In the genomic region with DNA sequence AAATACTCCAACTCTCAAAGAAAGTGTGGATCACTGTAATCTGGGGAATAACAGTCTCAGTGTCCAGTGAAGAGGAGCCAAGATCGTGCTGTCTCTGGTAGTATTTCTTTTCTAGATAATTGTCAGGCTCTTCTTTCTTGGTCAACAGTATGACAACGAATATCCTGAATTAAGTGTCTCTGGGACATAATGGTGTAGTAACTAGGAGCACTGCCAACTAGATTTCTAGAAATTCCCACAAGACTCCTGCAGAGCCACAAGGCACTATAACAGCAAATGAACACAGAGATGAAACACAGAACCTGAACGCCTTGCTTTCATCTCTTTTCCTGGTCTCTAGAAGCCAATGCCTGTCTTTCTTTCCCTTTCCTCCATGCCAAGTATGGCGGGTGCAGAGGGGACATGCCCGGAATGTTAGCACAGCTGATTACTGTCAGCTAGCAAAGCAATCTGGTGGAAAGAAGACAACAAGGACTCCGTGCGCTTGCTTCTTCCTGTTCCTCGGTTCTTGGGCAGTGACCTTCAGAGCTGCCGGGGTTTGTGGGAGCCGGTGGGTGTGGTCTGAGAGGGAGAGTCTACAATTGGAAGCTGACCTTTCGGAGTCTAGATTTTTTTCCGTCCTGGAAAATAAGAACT, we compare ENCODE assay signal across 8 mouse cellular contexts.
DNase-seq lines count a peak whose midpoint lies in the region; ATAC-seq and TF ChIP-seq lines count a peak whose summit lies in the region.

No protein-coding gene starts in this region.

- H3K9me3 ChIP-seq in embryonic facial prominence, embryonic 12.5 days: no peaks in the 10 kb centered on the region
- H3K9me3 ChIP-seq in heart, embryonic 14.5 days (ENCODE audit: control insufficient read depth, low read length): no peaks in the 10 kb centered on the region
- no peaks in the 10 kb centered on the region for H3K9me3 ChIP-seq in kidney, embryonic 16.5 days (ENCODE audit: low read length)
- H3K9me3 ChIP-seq in lung, postnatal 0 days (ENCODE audit: low read length): no peaks in the 10 kb centered on the region

- no peak for TF ChIP-seq CTCF in lung, postnatal 0 days (IDR thresholded peaks at IDR 0.05)

- H3K4me1 ChIP-seq in embryonic facial prominence, embryonic 12.5 days: peaks cover 11% of the 10 kb centered on the region
- peaks cover 4 to 13% of the 10 kb centered on the region in 2 experiments for H3K4me1 ChIP-seq in heart, embryonic 14.5 days (ENCODE audit: control insufficient read depth in 2 of 2, insufficient read depth in 2 of 2, low read length in 2 of 2)
- peaks cover 39% of the 10 kb centered on the region for H3K4me1 ChIP-seq in kidney, embryonic 16.5 days (ENCODE audit: insufficient read depth, low read length)
- H3K4me1 ChIP-seq in lung, postnatal 0 days (ENCODE audit: insufficient read depth, low read depth, low read length): peaks cover 9% of the 10 kb centered on the region

- peak overlapping the region; percentile 81 for H3K27ac ChIP-seq in embryonic facial prominence, embryonic 12.5 days
- H3K27ac ChIP-seq in heart, embryonic 14.5 days (replicated peaks in 1 of 2; ENCODE audit: control insufficient read depth in 1 of 2, insufficient read depth in 1 of 2, low read depth in 2 of 2, low read length in 2 of 2): peak overlapping the region; percentile 28 to 45; a peak in 3 of 4 replicates
- H3K27ac ChIP-seq in kidney, embryonic 16.5 days (ENCODE audit: low read length): peak overlapping the region; percentile 96
- peak overlapping the region; percentile 61 for H3K27ac ChIP-seq in lung, postnatal 0 days (ENCODE audit: low read length)

- no peaks in the 10 kb centered on the region for H3K27me3 ChIP-seq in embryonic facial prominence, embryonic 12.5 days
- H3K27me3 ChIP-seq in heart, embryonic 14.5 days (ENCODE audit: control insufficient read depth, insufficient read depth, low read length): no peaks in the 10 kb centered on the region
- H3K27me3 ChIP-seq in kidney, embryonic 16.5 days (ENCODE audit: insufficient read depth, low read length): no peaks in the 10 kb centered on the region
- H3K27me3 ChIP-seq in lung, postnatal 0 days (replicated peaks; ENCODE audit: insufficient read depth, low read length): no peaks in the 10 kb centered on the region

- DNase-seq in right cerebral cortex, postnatal 10 days (ENCODE audit: low spot score in 2 of 2): peak; percentile 22 to 31
- DNase-seq in right cerebral cortex, postnatal 36 days (ENCODE audit: low spot score in 2 of 2): no peak
- peak; percentile 85 for DNase-seq in lung, postnatal 0 days (ENCODE audit: low spot score)
- no peak for DNase-seq in thymus, postnatal 10 days (ENCODE audit: low spot score in 2 of 2)

- TF ChIP-seq EP300 in lung, postnatal 0 days (IDR thresholded peaks at IDR 0.05): 0 out of 2 replicates have a peak, but pooled peaks have one; percentile 37

- H3K4me3 ChIP-seq in embryonic facial prominence, embryonic 12.5 days: 0 out of 2 replicates have a peak overlapping the region, but pooled peaks have one; percentile 15
- 0 out of 4 replicates have a peak overlapping the region, but pooled peaks of 1 of the 2 experiments have one; percentile 3 for H3K4me3 ChIP-seq in heart, embryonic 14.5 days (ENCODE audit: control insufficient read depth in 1 of 2, insufficient read depth in 1 of 2, low read depth in 1 of 2, low read length in 2 of 2)
- peak overlapping the region; percentile 30 for H3K4me3 ChIP-seq in kidney, embryonic 16.5 days (ENCODE audit: low read length)
- no peak overlapping the region; the same call in 1 of the 2 replicates for H3K4me3 ChIP-seq in lung, postnatal 0 days (ENCODE audit: low read depth, low read length)

- WGBS in embryonic facial prominence, embryonic 12.5 days: 28% methylated on average over 12 of the region's 12 CpGs
- 57% methylated on average over 12 of the region's 12 CpGs for WGBS in heart, embryonic 14.5 days
- WGBS in kidney, embryonic 16.5 days: 11% methylated on average over 12 of the region's 12 CpGs
- WGBS in lung, postnatal 0 days: 36% methylated on average over 12 of the region's 12 CpGs

- H3K4me2 ChIP-seq in embryonic facial prominence, embryonic 12.5 days (replicated peaks): peak overlapping the region; percentile 42
- peak overlapping the region; percentile 48 for H3K4me2 ChIP-seq in heart, embryonic 14.5 days (ENCODE audit: low read length)
- H3K4me2 ChIP-seq in kidney, embryonic 16.5 days (replicated peaks; ENCODE audit: low read depth, low read length): peak overlapping the region; percentile 51
- H3K4me2 ChIP-seq in lung, postnatal 0 days (replicated peaks; ENCODE audit: low read depth, low read length): peak overlapping the region; percentile 25

- no peak for ATAC-seq in embryonic facial prominence, embryonic 12.5 days (ENCODE audit: insufficient number of reproducible peaks, insufficient read depth, low FRiP score, low TSS enrichment)
- no peak for ATAC-seq in heart, embryonic 14.5 days (ENCODE audit: insufficient number of reproducible peaks, insufficient read depth, low FRiP score, low read depth)
- ATAC-seq in kidney, embryonic 16.5 days (ENCODE audit: low FRiP score, low TSS enrichment): peak; percentile 66
- peak; percentile 80 for ATAC-seq in lung, postnatal 0 days
- ATAC-seq in megakaryocyte-erythroid progenitor cell, adult 5-6 weeks (replicated peaks; ENCODE audit: low FRiP score, low TSS enrichment, poor library complexity, severe bottlenecking): no peak

- H3K9ac ChIP-seq in embryonic facial prominence, embryonic 12.5 days: no peak overlapping the region
- H3K9ac ChIP-seq in heart, embryonic 14.5 days (ENCODE audit: low read length): no peak overlapping the region
- H3K9ac ChIP-seq in kidney, embryonic 16.5 days (replicated peaks; ENCODE audit: low read length): peak overlapping the region; percentile 63
- no peak overlapping the region for H3K9ac ChIP-seq in lung, postnatal 0 days (replicated peaks; ENCODE audit: low read depth)

- H3K36me3 ChIP-seq in embryonic facial prominence, embryonic 12.5 days: no peaks in the 10 kb centered on the region
- no peaks in the 10 kb centered on the region for H3K36me3 ChIP-seq in heart, embryonic 14.5 days (ENCODE audit: control insufficient read depth, insufficient read depth, low read length)
- H3K36me3 ChIP-seq in kidney, embryonic 16.5 days (ENCODE audit: insufficient read depth, low read length): no peaks in the 10 kb centered on the region
- no peaks in the 10 kb centered on the region for H3K36me3 ChIP-seq in lung, postnatal 0 days (ENCODE audit: insufficient read depth, low read length)

Comparison
In these comparisons a context has a peak if more than half of its experiments do, and no peak if none do; other contexts are left out.
1. DNase-seq: peak in right cerebral cortex, postnatal 10 days (2 of 2) and lung, postnatal 0 days (single experiment); none in right cerebral cortex, postnatal 36 days (0 of 2) and thymus, postnatal 10 days (0 of 2).
2. ATAC-seq: peak in kidney, embryonic 16.5 days (single experiment) and lung, postnatal 0 days (single experiment); none in embryonic facial prominence, embryonic 12.5 days (single experiment), heart, embryonic 14.5 days (single experiment) and megakaryocyte-erythroid progenitor cell, adult 5-6 weeks (single experiment).
3. H3K27ac ChIP-seq: peak in every context shown above with its lines; median percentile 96 in kidney, embryonic 16.5 days; 81 in embryonic facial prominence, embryonic 12.5 days; 61 in lung, postnatal 0 days; 36 in heart, embryonic 14.5 days.
4. Peak in every context shown above with its lines, with median percentiles within 50 percentile points of each other: H3K4me2 ChIP-seq.